Mouse (Mus musculus) frontal cortex, postnatal 25 days (tissue): ENCODE measurements around the gene Eftud2.

Experiments used
- DNase-seq, 2 experiments: peaks; one replicate each; pipeline ENCODE4 v3.0.0; 2022; ENCODE audit warnings: low spot score in 2 of 2

Gene Eftud2

GRCm38 (mm10) chr11:102880585-102881313 is at the start of gene Eftud2, which contains the start of gene Ccdc103:
Gene Eftud2 (minus strand): TSS chr11:102880985.
Gene Ccdc103 (plus strand): TSS chr11:102881204.
- peak; percentile 92 to 96 for DNase-seq

GRCm38 (mm10) chr11:102925351-102925717 is 44.5 kb upstream of the Eftud2 start:
- DNase-seq = no peak

- DNase-seq = peak; percentile 83 to 87
These were observed 44.0 kb upstream of the Eftud2 start, which contains the start of gene Kif18b for GRCm38 (mm10) chr11:102924557-102925350. Gene Kif18b (minus strand): TSS chr11:102925124.

GRCm38 (mm10) chr11:102921491-102921890 is 40.7 kb upstream of the Eftud2 start:
- DNase-seq = no peak

GRCm38 (mm10) chr11:102918077-102918476 is 37.3 kb upstream of the Eftud2 start:
- no peak for DNase-seq

- DNase-seq = no peak
These were observed 34.6 kb upstream of the Eftud2 start for GRCm38 (mm10) chr11:102915380-102915779.

- DNase-seq = no peak
These were observed 30.6 kb upstream of the Eftud2 start for GRCm38 (mm10) chr11:102911376-102911775.

GRCm38 (mm10) chr11:102903654-102904053 is 22.9 kb upstream of the Eftud2 start:
- no peak for DNase-seq

- DNase-seq = no peak
These were observed 21.3 kb upstream of the Eftud2 start for GRCm38 (mm10) chr11:102902107-102902506.

GRCm38 (mm10) chr11:102901199-102901598 is 20.4 kb upstream of the Eftud2 start:
- no peak for DNase-seq

GRCm38 (mm10) chr11:102900763-102901162 is 20.0 kb upstream of the Eftud2 start, which contains the start of gene Gfap:
Gene Gfap (minus strand): TSS chr11:102900912.
- peak; percentile 73 to 78 for DNase-seq

GRCm38 (mm10) chr11:102898408-102898807 is 17.6 kb upstream of the Eftud2 start:
- no peak for DNase-seq

- DNase-seq = no peak
These were observed 15.9 kb upstream of the Eftud2 start for GRCm38 (mm10) chr11:102896641-102897040.

GRCm38 (mm10) chr11:102895779-102896178 is 15.0 kb upstream of the Eftud2 start:
- no peak for DNase-seq

- DNase-seq = no peak
These were observed 13.9 kb upstream of the Eftud2 start for GRCm38 (mm10) chr11:102894716-102895115.

GRCm38 (mm10) chr11:102893015-102893651 is 12.3 kb upstream of the Eftud2 start:
- no peak for DNase-seq

GRCm38 (mm10) chr11:102890096-102890495 is 9.3 kb upstream of the Eftud2 start:
- DNase-seq = no peak

GRCm38 (mm10) chr11:102888135-102888534 is 7.3 kb upstream of the Eftud2 start:
- no peak for DNase-seq

GRCm38 (mm10) chr11:102887433-102887832 is 6.6 kb upstream of the Eftud2 start:
- no peak for DNase-seq

GRCm38 (mm10) chr11:102884616-102885219 is 3.9 kb upstream of the Eftud2 start, which contains the start of gene Fam187a:
Gene Fam187a (plus strand): TSS chr11:102885169.
- no peak for DNase-seq

- no peak for DNase-seq
These were observed 771 bp upstream of the Eftud2 start for GRCm38 (mm10) chr11:102881314-102882198.
